ENCODE assay signal across 10 mouse cellular contexts in genomic region chr2:79367451-79368450, GRCm38 (mm10).
DNase-seq lines count a peak whose midpoint lies in the region; ATAC-seq and TF ChIP-seq lines count a peak whose summit lies in the region.
"Had no signal": no experiment of that assay in that cellular context is flagged by ENCODE, and none has a peak within 500 bp of the region (broad histone marks: within the 10 kb centered on the region; RNA-seq: fewer than 3 reads in every experiment).

No protein-coding gene starts in this region.

- DNase-seq in forebrain, embryonic 11.5 days (ENCODE audit: low spot score): no peak
- no peak for DNase-seq in forebrain, embryonic 10.5 days (ENCODE audit: extremely low spot score, low spot score)
- no peak for DNase-seq in testis, postnatal 14 days (ENCODE audit: low spot score)
- DNase-seq in forebrain, embryonic 14.5 days (ENCODE audit: low spot score): peak; percentile 65
- DNase-seq: gastrocnemius, postnatal 25 days had no signal

- no peak overlapping the region for H3K4me3 ChIP-seq in forebrain, embryonic 11.5 days (ENCODE audit: low read depth, low read length)
- H3K4me3 ChIP-seq in forebrain, embryonic 10.5 days: no peak overlapping the region
- peak overlapping the region; percentile 82 for H3K4me3 ChIP-seq in testis, adult 2 months (ENCODE audit: control insufficient read depth, low read depth, low read length)
- no peak overlapping the region for H3K4me3 ChIP-seq in forebrain, embryonic 14.5 days (ENCODE audit: low read depth, low read length)
- H3K4me3 ChIP-seq in stomach, embryonic 14.5 days (ENCODE audit: low read depth, low read length): no peak overlapping the region

- 72% methylated on average over 18 of the region's 18 CpGs for WGBS in forebrain, embryonic 11.5 days
- 80% methylated on average over 18 of the region's 18 CpGs for WGBS in forebrain, embryonic 10.5 days
- WGBS in forebrain, embryonic 14.5 days: 62% methylated on average over 18 of the region's 18 CpGs
- WGBS in stomach, embryonic 14.5 days: 72% methylated on average over 18 of the region's 18 CpGs

- TF ChIP-seq POLR2A in testis, adult 2 months (IDR thresholded peaks at IDR 0.05; ENCODE audit: control insufficient read depth, low read depth, low read length): no peak

- H3K27ac ChIP-seq in forebrain, embryonic 11.5 days (ENCODE audit: low read depth, low read length): no peak overlapping the region
- no peak overlapping the region for H3K27ac ChIP-seq in forebrain, embryonic 10.5 days
- no peak overlapping the region for H3K27ac ChIP-seq in testis, adult 2 months (ENCODE audit: control insufficient read depth, insufficient read depth, low read depth, low read length)
- H3K27ac ChIP-seq in forebrain, embryonic 14.5 days (ENCODE audit: low read depth, low read length): no peak overlapping the region
- H3K27ac ChIP-seq in stomach, embryonic 14.5 days (ENCODE audit: low read length): no peak overlapping the region
- H3K27ac ChIP-seq: liver, embryonic 14.5 days had no signal

- H3K9me3 ChIP-seq in forebrain, embryonic 11.5 days (ENCODE audit: control insufficient read depth, low read length): no peaks in the 10 kb centered on the region
- no peaks in the 10 kb centered on the region for H3K9me3 ChIP-seq in forebrain, embryonic 10.5 days
- no peaks in the 10 kb centered on the region for H3K9me3 ChIP-seq in forebrain, embryonic 14.5 days (replicated peaks; ENCODE audit: control insufficient read depth, low read length)
- H3K9me3 ChIP-seq in stomach, embryonic 14.5 days (ENCODE audit: control insufficient read depth, low read depth, low read length): no peaks in the 10 kb centered on the region

- H3K4me1 ChIP-seq in forebrain, embryonic 11.5 days (replicated peaks; ENCODE audit: control insufficient read depth, insufficient read depth, low read length): no peaks in the 10 kb centered on the region
- H3K4me1 ChIP-seq in forebrain, embryonic 10.5 days: peaks cover 19% of the 10 kb centered on the region
- H3K4me1 ChIP-seq in testis, adult 2 months (ENCODE audit: control insufficient read depth, insufficient read depth, low read length): peaks cover 7% of the 10 kb centered on the region
- H3K4me1 ChIP-seq in forebrain, embryonic 14.5 days (ENCODE audit: control insufficient read depth, insufficient read depth, low read length): no peaks in the 10 kb centered on the region
- H3K4me1 ChIP-seq in stomach, embryonic 14.5 days (ENCODE audit: control insufficient read depth, insufficient read depth, low read length): no peaks in the 10 kb centered on the region

- H3K36me3 ChIP-seq in forebrain, embryonic 11.5 days (ENCODE audit: control insufficient read depth, insufficient read depth, low read length): no peaks in the 10 kb centered on the region
- H3K36me3 ChIP-seq in forebrain, embryonic 10.5 days (replicated peaks): no peaks in the 10 kb centered on the region
- H3K36me3 ChIP-seq in testis, adult 2 months (ENCODE audit: control insufficient read depth, insufficient read depth, low read length): no peaks in the 10 kb centered on the region
- no peaks in the 10 kb centered on the region for H3K36me3 ChIP-seq in forebrain, embryonic 14.5 days (ENCODE audit: control insufficient read depth, insufficient read depth, low read length)
- no peaks in the 10 kb centered on the region for H3K36me3 ChIP-seq in stomach, embryonic 14.5 days (ENCODE audit: control insufficient read depth, insufficient read depth, low read length)

- no peak overlapping the region for H3K9ac ChIP-seq in forebrain, embryonic 11.5 days (ENCODE audit: low read length)
- no peak overlapping the region for H3K9ac ChIP-seq in forebrain, embryonic 14.5 days (ENCODE audit: low read length)
- no peak overlapping the region for H3K9ac ChIP-seq in stomach, embryonic 14.5 days (replicated peaks; ENCODE audit: low read depth, low read length)
- H3K9ac ChIP-seq: liver, embryonic 14.5 days had no signal

- peak; percentile 66; the same call in 1 of the 2 replicates for ATAC-seq in forebrain, embryonic 11.5 days (replicated peaks; ENCODE audit: low FRiP score)
- ATAC-seq in forebrain, embryonic 14.5 days: peak; percentile 65
- ATAC-seq in stomach, embryonic 14.5 days (ENCODE audit: insufficient number of reproducible peaks, insufficient read depth, low FRiP score, low read depth): 0 out of 2 replicates have a peak, but pooled peaks have one; percentile 37
- ATAC-seq in megakaryocyte, adult 5-6 weeks (ENCODE audit: poor library complexity, severe bottlenecking): no peak
- no peak for ATAC-seq in inflammation-experienced regulatory T-cells, adult 6 months

- H3K4me2 ChIP-seq in forebrain, embryonic 11.5 days (ENCODE audit: low read depth, low read length, severe bottlenecking): no peak overlapping the region
- no peak overlapping the region for H3K4me2 ChIP-seq in forebrain, embryonic 14.5 days (ENCODE audit: low read length)
- no peak overlapping the region for H3K4me2 ChIP-seq in stomach, embryonic 14.5 days (replicated peaks; ENCODE audit: low read depth, low read length)

- no peaks in the 10 kb centered on the region for H3K27me3 ChIP-seq in forebrain, embryonic 11.5 days (ENCODE audit: control insufficient read depth, insufficient read depth, low read length)
- no peaks in the 10 kb centered on the region for H3K27me3 ChIP-seq in forebrain, embryonic 10.5 days (ENCODE audit: poor library complexity, severe bottlenecking)
- no peaks in the 10 kb centered on the region for H3K27me3 ChIP-seq in testis, adult 2 months (ENCODE audit: control insufficient read depth, insufficient read depth, low read length)
- no peaks in the 10 kb centered on the region for H3K27me3 ChIP-seq in forebrain, embryonic 14.5 days (replicated peaks; ENCODE audit: control insufficient read depth, insufficient read depth, low read length)
- no peaks in the 10 kb centered on the region for H3K27me3 ChIP-seq in stomach, embryonic 14.5 days (ENCODE audit: control insufficient read depth, insufficient read depth, low read length)

- TF ChIP-seq CTCF in testis, adult 2 months (IDR thresholded peaks at IDR 0.05; ENCODE audit: control insufficient read depth, insufficient read depth, insufficient replicate concordance, low read depth, low read length): no peak

Comparison
In these comparisons a context has a peak if more than half of its experiments do, and no peak if none do; other contexts are left out.
1. ATAC-seq: peak in forebrain, embryonic 11.5 days (single experiment), forebrain, embryonic 14.5 days (single experiment) and stomach, embryonic 14.5 days (single experiment); none in megakaryocyte, adult 5-6 weeks (single experiment) and inflammation-experienced regulatory T-cells, adult 6 months (single experiment).